Mouse (Mus musculus): ENCODE data around the gene Gabra3. TPM values are rescaled to one million over a fixed set of nuclear protein-coding genes. Genes with fewer than 3 reads are reported as not detected.

The Gabra3 gene
- 0.64 and 1.2 TPM in 2 replicates for polyA plus RNA-seq (2016; fragmentation: Nextera tagmentation; extraction: Ambion mirVana)

- Histone ChIP-seq H3K9me3 (replicated peaks) (no peaks in the 10 kb centered on the region), H3K27ac (ENCODE audit: poor library complexity, severe bottlenecking) (no peak within 1 kb of the TSS), H3K27me3 (replicated peaks) (peaks cover 6% of the 10 kb centered on the region), H3K4me3 (peak within 1 kb of the TSS; percentile 25), H3K4me2 (peak within 1 kb of the TSS; percentile 58), H3K36me3 (no peaks in the 10 kb centered on the region), H3K9ac (no peak within 1 kb of the TSS), H3K4me1 (replicated peaks) (no peaks in the 10 kb centered on the region)
- 8% methylated on average over 4 of the region's 4 CpGs for WGBS
- no peak for ATAC-seq (ENCODE audit: insufficient number of reproducible peaks, low FRiP score)
These were observed at the start of gene Gabra3 for GRCm38 (mm10) chrX:72656230-72656898. Gene Gabra3 (minus strand): TSS chrX:72656848.

GRCm38 (mm10) chrX:72655789-72656188 lies 859 bp downstream of the Gabra3 start:
- 7% methylated on average over 7 of the region's 11 CpGs for WGBS
- no peak for ATAC-seq (ENCODE audit: insufficient number of reproducible peaks, low FRiP score)

GRCm38 (mm10) chrX:72655381-72655780 lies 1.3 kb downstream of the Gabra3 start:
- ATAC-seq (ENCODE audit: insufficient number of reproducible peaks, low FRiP score): no peak
- 8% methylated on average over 5 of the region's 5 CpGs for WGBS
- H3K9ac ChIP-seq: no peak overlapping the region

More at GRCm38 (mm10) chrX:72655789-72656188, 859 bp downstream of the Gabra3 start:
- no peaks in the 10 kb centered on the region for H3K9me3 ChIP-seq (replicated peaks)
- no peaks in the 10 kb centered on the region for H3K36me3 ChIP-seq
- H3K4me3 ChIP-seq: peak overlapping the region; percentile 25
- H3K4me1 ChIP-seq (replicated peaks): no peaks in the 10 kb centered on the region
- H3K9ac ChIP-seq: no peak overlapping the region
- H3K27me3 ChIP-seq (replicated peaks): peaks cover 6% of the 10 kb centered on the region
- H3K4me2 ChIP-seq: peak overlapping the region; percentile 58
- no peak overlapping the region for H3K27ac ChIP-seq (ENCODE audit: poor library complexity, severe bottlenecking)

GRCm38 (mm10) chrX:72650688-72651087 lies 6.0 kb downstream of the Gabra3 start:
- Histone ChIP-seq H3K4me2 (no peak overlapping the region), H3K4me1 (replicated peaks) (no peaks in the 10 kb centered on the region), H3K36me3 (no peaks in the 10 kb centered on the region), H3K9ac (no peak overlapping the region), H3K4me3 (no peak overlapping the region), H3K9me3 (replicated peaks) (no peaks in the 10 kb centered on the region), H3K27me3 (replicated peaks) (peaks cover 5% of the 10 kb centered on the region), H3K27ac (ENCODE audit: poor library complexity, severe bottlenecking) (no peak overlapping the region)
- ATAC-seq (ENCODE audit: insufficient number of reproducible peaks, low FRiP score): no peak
- 52% methylated on average over 3 of the region's 3 CpGs for WGBS

More at GRCm38 (mm10) chrX:72655381-72655780, 1.3 kb downstream of the Gabra3 start:
- Histone ChIP-seq H3K4me3 (peak overlapping the region; percentile 25), H3K27me3 (replicated peaks) (peaks cover 6% of the 10 kb centered on the region), H3K9me3 (replicated peaks) (no peaks in the 10 kb centered on the region), H3K27ac (ENCODE audit: poor library complexity, severe bottlenecking) (no peak overlapping the region), H3K4me1 (replicated peaks) (no peaks in the 10 kb centered on the region), H3K36me3 (no peaks in the 10 kb centered on the region), H3K4me2 (peak overlapping the region; percentile 58)

GRCm38 (mm10) chrX:72644691-72645090 lies 12.0 kb downstream of the Gabra3 start:
- Histone ChIP-seq H3K27me3 (replicated peaks) (no peaks in the 10 kb centered on the region), H3K36me3 (no peaks in the 10 kb centered on the region), H3K9me3 (replicated peaks) (no peaks in the 10 kb centered on the region), H3K9ac (no peak overlapping the region), H3K4me1 (replicated peaks) (no peaks in the 10 kb centered on the region), H3K4me3 (no peak overlapping the region), H3K27ac (ENCODE audit: poor library complexity, severe bottlenecking) (no peak overlapping the region), H3K4me2 (no peak overlapping the region)
- 49% methylated on average over 2 of the region's 2 CpGs for WGBS
- no peak for ATAC-seq (ENCODE audit: insufficient number of reproducible peaks, low FRiP score)

GRCm38 (mm10) chrX:72497284-72497683 lies 159.4 kb downstream of the Gabra3 start:
- no peak overlapping the region for H3K27ac ChIP-seq (ENCODE audit: poor library complexity, severe bottlenecking)
- H3K4me1 ChIP-seq (replicated peaks): no peaks in the 10 kb centered on the region
- no peak for ATAC-seq (ENCODE audit: insufficient number of reproducible peaks, low FRiP score)
- H3K4me3 ChIP-seq: no peak overlapping the region
- H3K27me3 ChIP-seq (replicated peaks): no peaks in the 10 kb centered on the region
- WGBS: 67% methylated on average over 5 of the region's 5 CpGs
- H3K9ac ChIP-seq: no peak overlapping the region
- H3K36me3 ChIP-seq: no peaks in the 10 kb centered on the region
- no peak overlapping the region for H3K4me2 ChIP-seq
- no peaks in the 10 kb centered on the region for H3K9me3 ChIP-seq (replicated peaks)

GRCm38 (mm10) chrX:72489806-72490205 lies 166.8 kb downstream of the Gabra3 start:
- no peak for ATAC-seq (ENCODE audit: insufficient number of reproducible peaks, low FRiP score)
- WGBS: 87% methylated on average over 2 of the region's 2 CpGs
- H3K9me3 ChIP-seq (replicated peaks): no peaks in the 10 kb centered on the region
- H3K36me3 ChIP-seq: no peaks in the 10 kb centered on the region
- H3K4me1 ChIP-seq (replicated peaks): no peaks in the 10 kb centered on the region
- no peak overlapping the region for H3K4me2 ChIP-seq
- no peak overlapping the region for H3K4me3 ChIP-seq
- no peaks in the 10 kb centered on the region for H3K27me3 ChIP-seq (replicated peaks)
- H3K27ac ChIP-seq (ENCODE audit: poor library complexity, severe bottlenecking): no peak overlapping the region
- H3K9ac ChIP-seq: no peak overlapping the region

GRCm38 (mm10) chrX:72386758-72387157 lies 269.9 kb downstream of the Gabra3 start, which contains the start of gene Magea10:
Gene Magea10 (minus strand): TSS chrX:72386858.
- H3K9me3 ChIP-seq (replicated peaks): no peaks in the 10 kb centered on the region; the same call in 1 of the 2 replicates
- no peak within 1 kb of the TSS for H3K9ac ChIP-seq
- H3K4me1 ChIP-seq (replicated peaks): no peaks in the 10 kb centered on the region
- ATAC-seq (ENCODE audit: insufficient number of reproducible peaks, low FRiP score): no peak
- no peak within 1 kb of the TSS for H3K4me3 ChIP-seq
- H3K36me3 ChIP-seq: no peaks in the 10 kb centered on the region
- H3K27me3 ChIP-seq (replicated peaks): no peaks in the 10 kb centered on the region
- H3K27ac ChIP-seq (ENCODE audit: poor library complexity, severe bottlenecking): no peak within 1 kb of the TSS
- 87% methylated on average over 6 of the region's 6 CpGs for WGBS
- no peak within 1 kb of the TSS for H3K4me2 ChIP-seq

MicroRNAs encoded within 50 kb of the gene (microRNA counts, 519-probe panel; counts per million panel counts)
- microRNA mmu-miR-105 (not detected), microRNA mmu-miR-767 (not detected)

Small RNA genes lying within 50 kb of the gene (microRNA-seq; reads per million reads assigned to microRNA genes)
- gene Mir105: not detected
- gene Mir767: not detected

Other genes with a start within 250 kb of the Gabra3 start
- gene Gabrq, start 168.3 kb upstream of the Gabra3 start, polyA plus RNA-seq (2016; fragmentation: Nextera tagmentation; extraction: Ambion mirVana): 0.05 TPM in 1 of 2 replicates, not detected in the other